Mouse (Mus musculus): ENCODE results near the gene Fdps. TPM values are rescaled to one million over a fixed set of nuclear protein-coding genes. Genes with fewer than 3 reads are reported as not detected.
"Not testable (repeated sequence)": the region's sequence is repeated elsewhere in the genome, so short reads cannot be mapped to it uniquely, and the experiment has no call there.

Gene Fdps
- polyA plus RNA-seq, 1 experiment from 2014 or later: 351 TPM

GRCm38 (mm10) chr3:89084133-89084532 lies 17.6 kb downstream of the Fdps start:
- 88% methylated on average over 2 of the region's 2 CpGs for WGBS
- Histone ChIP-seq H3K27ac (no peak overlapping the region), H3K27me3 (peaks cover 15% of the 10 kb centered on the region), H3K4me2 (replicated peaks) (no peak overlapping the region), H3K4me1 (replicated peaks) (peaks cover 13% of the 10 kb centered on the region), H3K9ac (replicated peaks) (no peak overlapping the region), H3K4me3 (replicated peaks) (no peak overlapping the region), H3K9me3 (no peaks in the 10 kb centered on the region), H3K36me3 (peaks cover 68% of the 10 kb centered on the region)
- no peak for ATAC-seq

GRCm38 (mm10) chr3:89082287-89082686 lies 19.5 kb downstream of the Fdps start:
- not testable (repeated sequence) for H3K27ac ChIP-seq; ATAC-seq; H3K9me3 ChIP-seq; H3K27me3 ChIP-seq; H3K4me3 ChIP-seq (replicated peaks); H3K9ac ChIP-seq (replicated peaks); H3K4me1 ChIP-seq (replicated peaks); H3K4me2 ChIP-seq (replicated peaks)
- H3K36me3 ChIP-seq: peaks cover 66% of the 10 kb centered on the region

- H3K36me3 ChIP-seq: peaks cover 81% of the 10 kb centered on the region
Observed at GRCm38 (mm10) chr3:89077383-89077782, 24.4 kb downstream of the Fdps start.

GRCm38 (mm10) chr3:89067265-89067664 lies 34.5 kb downstream of the Fdps start:
- Histone ChIP-seq H3K4me1 (replicated peaks) (no peaks in the 10 kb centered on the region), H3K9me3 (no peaks in the 10 kb centered on the region), H3K27ac (no peak overlapping the region), H3K36me3 (peaks cover 89% of the 10 kb centered on the region), H3K27me3 (no peaks in the 10 kb centered on the region), H3K9ac (replicated peaks) (no peak overlapping the region), H3K4me3 (replicated peaks) (no peak overlapping the region), H3K4me2 (replicated peaks) (no peak overlapping the region)
- no peak for ATAC-seq

More at GRCm38 (mm10) chr3:89077383-89077782, 24.4 kb downstream of the Fdps start:
- Histone ChIP-seq H3K9ac (replicated peaks) (no peak overlapping the region), H3K4me1 (replicated peaks) (no peaks in the 10 kb centered on the region), H3K9me3 (no peaks in the 10 kb centered on the region), H3K27ac (no peak overlapping the region), H3K27me3 (no peaks in the 10 kb centered on the region), H3K4me3 (replicated peaks) (no peak overlapping the region), H3K4me2 (replicated peaks) (no peak overlapping the region)
- no peak for ATAC-seq
- WGBS: 95% methylated on average over 9 of the region's 9 CpGs

- ATAC-seq: no peak
- H3K27ac ChIP-seq: no peak overlapping the region
- no peak overlapping the region for H3K9ac ChIP-seq (replicated peaks)
- H3K27me3 ChIP-seq: no peaks in the 10 kb centered on the region
- no peak overlapping the region for H3K4me2 ChIP-seq (replicated peaks)
- no peak overlapping the region for H3K4me3 ChIP-seq (replicated peaks)
- no peaks in the 10 kb centered on the region for H3K9me3 ChIP-seq
- H3K36me3 ChIP-seq: peaks cover 77% of the 10 kb centered on the region
- no peaks in the 10 kb centered on the region for H3K4me1 ChIP-seq (replicated peaks)
- 58% methylated on average over 3 of the region's 3 CpGs for WGBS
Observed at GRCm38 (mm10) chr3:89061696-89062095, 40.1 kb downstream of the Fdps start.

GRCm38 (mm10) chr3:89058783-89059182 lies 43.0 kb downstream of the Fdps start:
- no peak overlapping the region for H3K27ac ChIP-seq
- no peaks in the 10 kb centered on the region for H3K9me3 ChIP-seq
- no peaks in the 10 kb centered on the region for H3K4me1 ChIP-seq (replicated peaks)
- no peak for ATAC-seq
- no peak overlapping the region for H3K4me2 ChIP-seq (replicated peaks)
- no peak overlapping the region for H3K9ac ChIP-seq (replicated peaks)
- peaks cover 83% of the 10 kb centered on the region for H3K36me3 ChIP-seq
- no peaks in the 10 kb centered on the region for H3K27me3 ChIP-seq
- no peak overlapping the region for H3K4me3 ChIP-seq (replicated peaks)
- 91% methylated on average over 3 of the region's 3 CpGs for WGBS

- Histone ChIP-seq H3K9me3 (no peaks in the 10 kb centered on the region), H3K36me3 (peaks cover 83% of the 10 kb centered on the region), H3K4me3 (replicated peaks) (no peak overlapping the region), H3K27ac (no peak overlapping the region), H3K27me3 (no peaks in the 10 kb centered on the region), H3K4me1 (replicated peaks) (no peaks in the 10 kb centered on the region), H3K9ac (replicated peaks) (no peak overlapping the region), H3K4me2 (replicated peaks) (no peak overlapping the region)
- no peak for ATAC-seq
- WGBS: 98% methylated on average over 9 of the region's 9 CpGs
Observed at GRCm38 (mm10) chr3:89058361-89058760, 43.4 kb downstream of the Fdps start.

Other genes with a start within 250 kb of the Fdps start
- 44.7 and 50.8 TPM in 2 replicates for gene Msto1, start 188.0 kb downstream of the Fdps start, polyA plus RNA-seq (2015; fragmentation: Nextera tagmentation; extraction: Ambion mirVana)
- 22.2 and 23.0 TPM in 2 replicates for gene Ash1l, start 151.3 kb downstream of the Fdps start, polyA plus RNA-seq (2015; fragmentation: Nextera tagmentation; extraction: Ambion mirVana)
- gene Dap3, start 150.8 kb downstream of the Fdps start, polyA plus RNA-seq (2015; fragmentation: Nextera tagmentation; extraction: Ambion mirVana): 128 and 131 TPM in 2 replicates
- gene Rusc1, start 8.6 kb downstream of the Fdps start, polyA plus RNA-seq (2015; fragmentation: Nextera tagmentation; extraction: Ambion mirVana): 59.8 and 69.5 TPM in 2 replicates
- not detected in 2 replicates for gene Gm43738, start 860 bp downstream of the Fdps start, polyA plus RNA-seq (2015; fragmentation: Nextera tagmentation; extraction: Ambion mirVana)
- gene Pklr, start 34.2 kb upstream of the Fdps start, polyA plus RNA-seq (2015; fragmentation: Nextera tagmentation; extraction: Ambion mirVana): 0.24 TPM in 1 of 2 replicates, not detected in the other
- 28.9 and 32.3 TPM in 2 replicates for gene Hcn3, start 58.2 kb upstream of the Fdps start, polyA plus RNA-seq (2015; fragmentation: Nextera tagmentation; extraction: Ambion mirVana)
- gene Clk2, start 62.8 kb upstream of the Fdps start, polyA plus RNA-seq (2015; fragmentation: Nextera tagmentation; extraction: Ambion mirVana): 24.9 and 32.9 TPM in 2 replicates
- 110 and 116 TPM in 2 replicates for gene Scamp3, start 75.5 kb upstream of the Fdps start, polyA plus RNA-seq (2015; fragmentation: Nextera tagmentation; extraction: Ambion mirVana)
- gene Fam189b, start 81.2 kb upstream of the Fdps start, polyA plus RNA-seq (2015; fragmentation: Nextera tagmentation; extraction: Ambion mirVana): 27.5 and 31.3 TPM in 2 replicates
- gene Gba, start 101.0 kb upstream of the Fdps start, polyA plus RNA-seq (2015; fragmentation: Nextera tagmentation; extraction: Ambion mirVana): 43.5 and 46.7 TPM in 2 replicates
- gene Thbs3, start 113.2 kb upstream of the Fdps start, polyA plus RNA-seq (2015; fragmentation: Nextera tagmentation; extraction: Ambion mirVana): 82.9 and 86.2 TPM in 2 replicates
- 158 and 165 TPM in 2 replicates for gene Mtx1, start 125.1 kb upstream of the Fdps start, polyA plus RNA-seq (2015; fragmentation: Nextera tagmentation; extraction: Ambion mirVana)
- 3.2 and 3.4 TPM in 2 replicates for gene Muc1, start 127.1 kb upstream of the Fdps start, polyA plus RNA-seq (2015; fragmentation: Nextera tagmentation; extraction: Ambion mirVana)
- gene Krtcap2, start 144.0 kb upstream of the Fdps start, polyA plus RNA-seq (2015; fragmentation: Nextera tagmentation; extraction: Ambion mirVana): 205 and 209 TPM in 2 replicates
- gene Trim46, start 144.3 kb upstream of the Fdps start, polyA plus RNA-seq (2015; fragmentation: Nextera tagmentation; extraction: Ambion mirVana): 58.6 and 59.4 TPM in 2 replicates
- gene Dpm3, start 157.4 kb upstream of the Fdps start, polyA plus RNA-seq (2015; fragmentation: Nextera tagmentation; extraction: Ambion mirVana): 74.6 and 75.9 TPM in 2 replicates
- gene Slc50a1, start 168.6 kb upstream of the Fdps start, polyA plus RNA-seq (2015; fragmentation: Nextera tagmentation; extraction: Ambion mirVana): 31.8 and 37.5 TPM in 2 replicates
- gene Efna1, start 179.2 kb upstream of the Fdps start, polyA plus RNA-seq (2015; fragmentation: Nextera tagmentation; extraction: Ambion mirVana): 9.7 and 10.7 TPM in 2 replicates
- 21.8 and 22.5 TPM in 2 replicates for gene Efna3, start 221.0 kb upstream of the Fdps start, polyA plus RNA-seq (2015; fragmentation: Nextera tagmentation; extraction: Ambion mirVana)
- 8.8 and 11.4 TPM in 2 replicates for gene Efna4, start 236.1 kb upstream of the Fdps start, polyA plus RNA-seq (2015; fragmentation: Nextera tagmentation; extraction: Ambion mirVana)
- gene Adam15, start 248.0 kb upstream of the Fdps start, polyA plus RNA-seq (2015; fragmentation: Nextera tagmentation; extraction: Ambion mirVana): 28.2 and 34.2 TPM in 2 replicates

All from midbrain, embryonic 13.5 days (tissue).